Mouse (Mus musculus) ES-E14 (cell line): ENCODE results near the gene Slc25a22. TPM values are rescaled to one million over a fixed set of nuclear protein-coding genes. Genes with fewer than 3 reads are reported as not detected.
A peak's percentile ranks its signal among the peaks of the same experiment; 100 is the strongest.

Experiments used
- DNase-seq: peaks from one replicate; pipeline ENCODE4 v3.0.0-alpha.2; 2013; ENCODE audit warnings: low read depth, low spot score
- H3K27ac ChIP-seq: 2 replicates; pipeline ENCODE4 v1.5.1; 2012; ENCODE audit warnings: low read depth, mild to moderate bottlenecking, low read length, moderate library complexity, mixed read lengths; ENCODE audit not compliant: poor library complexity, insufficient read depth, severe bottlenecking
- H3K36me3 ChIP-seq: 2 replicates; pipeline ENCODE4 v1.6.1; 2012; ENCODE audit warnings: mild to moderate bottlenecking, low read length, moderate library complexity, mixed read lengths; ENCODE audit not compliant: control insufficient read depth, poor library complexity, insufficient read depth, severe bottlenecking
- H3K4me1 ChIP-seq, 2 experiments: fragments of 150-350 bp in 1 of 2; sonication (generic) in 1 of 2; 2 replicates each; pipeline ENCODE4 v1.6.1; 2012; ENCODE audit warnings: low read length in 2 of 2, mild to moderate bottlenecking in 1 of 2, mixed read lengths in 1 of 2; ENCODE audit not compliant: control insufficient read depth in 2 of 2, insufficient read depth in 2 of 2, poor library complexity in 1 of 2
- H3K4me3 ChIP-seq, 2 experiments: fragments of 150-350 bp in 1 of 2; sonication (generic) in 1 of 2; 2 replicates each; pipeline ENCODE4 v1.5.1; 2012; ENCODE audit warnings: low read length in 2 of 2, low read depth in 1 of 2, mild to moderate bottlenecking in 1 of 2, mixed read lengths in 1 of 2; ENCODE audit not compliant: insufficient read depth in 1 of 2, poor library complexity in 1 of 2, severe bottlenecking in 1 of 2
- H3K9ac ChIP-seq: 2 replicates; pipeline ENCODE4 v1.6.1; 2012; ENCODE audit warnings: low read depth, mild to moderate bottlenecking, low read length, mixed read lengths; ENCODE audit not compliant: poor library complexity, insufficient read depth, severe bottlenecking
- H3K9me3 ChIP-seq: fragments of 150-350 bp; sonication (generic); 2 replicates; pipeline ENCODE4 v1.6.1; 2012; ENCODE audit warnings: low read depth, mild to moderate bottlenecking, low read length; ENCODE audit not compliant: control insufficient read depth, insufficient read depth
- CHD2 ChIP-seq: IDR thresholded peaks from 2 replicates; pipeline ENCODE4 v1.6.1; 2014; ENCODE audit warnings: mild to moderate bottlenecking, low read depth, low read length, inconsistent platforms
- HCFC1 ChIP-seq: IDR thresholded peaks from 2 replicates; pipeline ENCODE4 v1.6.1; 2012; ENCODE audit warnings: low read length, inconsistent platforms, borderline replicate concordance; ENCODE audit not compliant: insufficient read depth
- MAFK ChIP-seq: IDR thresholded peaks from 2 replicates; pipeline ENCODE4 v1.6.1; 2014; ENCODE audit warnings: mild to moderate bottlenecking, low read depth, low read length, inconsistent platforms; ENCODE audit not compliant: insufficient read depth
- ZC3H11A ChIP-seq: IDR thresholded peaks from 2 replicates; pipeline ENCODE4 v1.6.1; 2012; ENCODE audit warnings: low read depth, mild to moderate bottlenecking, inconsistent platforms, low read length, borderline replicate concordance
- ZNF384 ChIP-seq: IDR thresholded peaks from 2 replicates; pipeline ENCODE4 v1.6.1; 2012; ENCODE audit warnings: low read depth, low read length, inconsistent platforms
- in situ Hi-C, 2 experiments: fragments of 600-800 bp; cut with MboI; formaldehyde crosslinking; loops; one replicate each; pipeline ENCODE4 v1.15.1; 2025; ENCODE audit warnings: low sequenced_read_pairs in 2 of 2, inconsistent platforms in 1 of 2; ENCODE audit not compliant: unreplicated experiment in 2 of 2
- total RNA-seq: library from RNA; depleted of rRNA; stranded (reverse); fragments of 300-350 nt; gene quantifications from 2 replicates; pipeline ENCODE4 v1.2.3, GENCODE M21; 2012

The Slc25a22 gene
- total RNA-seq, 1 experiment: 16.2 TPM

GRCm38 (mm10) chr7:141484186-141485120 lies 46.8 kb upstream of the Slc25a22 start:
- in situ Hi-C loops: no loop called here

DNA sequence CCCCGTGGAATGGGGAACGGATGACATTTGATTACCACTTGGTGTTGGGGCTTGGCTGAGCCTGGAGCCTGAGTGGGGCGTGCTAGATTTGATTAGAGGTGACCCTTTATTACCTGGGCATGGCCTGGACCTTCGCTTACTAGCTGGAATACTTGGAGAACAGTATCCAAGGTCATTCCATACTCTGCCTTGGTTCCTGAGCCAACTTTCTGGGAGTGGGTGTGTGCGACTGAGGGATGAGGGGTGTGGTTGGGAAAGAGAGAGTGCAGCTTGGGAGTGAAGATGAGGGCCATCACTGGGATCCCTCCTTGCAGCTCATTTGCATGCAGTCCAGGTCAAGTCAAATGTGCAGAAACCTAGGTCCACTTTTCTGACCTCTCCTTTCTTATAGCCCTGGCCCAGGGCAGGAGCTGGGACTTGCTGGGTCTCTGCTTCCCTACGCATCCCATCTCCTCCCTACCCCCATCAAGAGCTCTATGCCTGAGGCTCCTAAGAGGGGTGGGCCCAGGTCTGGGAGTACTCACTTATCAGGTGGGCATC lies 45.5 kb upstream of the Slc25a22 start:
- Histone ChIP-seq H3K4me3 (no peak overlapping the region), H3K36me3 (peaks cover 6% of the 10 kb centered on the region; the same call in 1 of the 2 replicates), H3K9ac (no peak overlapping the region), H3K4me1 (peaks cover 4 to 7% of the 10 kb centered on the region in 2 experiments; a peak in 2 of 4 replicates), H3K27ac (no peak overlapping the region), H3K9me3 (no peaks in the 10 kb centered on the region)
- in situ Hi-C loops: no loop called here
- no peak for DNase-seq
- TF ChIP-seq ZNF384: no peak
- TF ChIP-seq MAFK: no peak
- TF ChIP-seq HCFC1: no peak
- no peak for TF ChIP-seq ZC3H11A
- TF ChIP-seq CHD2: no peak

More at GRCm38 (mm10) chr7:141484186-141485120, 46.8 kb upstream of the Slc25a22 start:
- Histone ChIP-seq H3K9me3 (no peaks in the 10 kb centered on the region), H3K4me3 (no peak overlapping the region), H3K27ac (no peak overlapping the region), H3K9ac (no peak overlapping the region), H3K36me3 (peaks cover 6% of the 10 kb centered on the region; the same call in 1 of the 2 replicates), H3K4me1 (peaks cover 4 to 7% of the 10 kb centered on the region in 2 experiments; a peak in 2 of 4 replicates)
- TF ChIP-seq ZNF384 (no peak), MAFK (no peak), ZC3H11A (no peak), HCFC1 (no peak), CHD2 (no peak)
- no peak for DNase-seq

- Histone ChIP-seq H3K9ac (peak overlapping the region; percentile 82), H3K4me3 (peak overlapping the region; percentile 82 to 83), H3K36me3 (peaks cover 6% of the 10 kb centered on the region; the same call in 1 of the 2 replicates), H3K27ac (no peak overlapping the region), H3K9me3 (no peaks in the 10 kb centered on the region), H3K4me1 (peaks cover 4 to 7% of the 10 kb centered on the region in 2 experiments; a peak in 2 of 4 replicates)
- TF ChIP-seq MAFK (no peak), HCFC1 (no peak), ZNF384 (no peak), CHD2 (no peak), ZC3H11A (no peak)
- in situ Hi-C loops: no loop called here
- no peak for DNase-seq
Measured at GRCm38 (mm10) chr7:141482531-141483024, 44.9 kb upstream of the Slc25a22 start.

DNA sequence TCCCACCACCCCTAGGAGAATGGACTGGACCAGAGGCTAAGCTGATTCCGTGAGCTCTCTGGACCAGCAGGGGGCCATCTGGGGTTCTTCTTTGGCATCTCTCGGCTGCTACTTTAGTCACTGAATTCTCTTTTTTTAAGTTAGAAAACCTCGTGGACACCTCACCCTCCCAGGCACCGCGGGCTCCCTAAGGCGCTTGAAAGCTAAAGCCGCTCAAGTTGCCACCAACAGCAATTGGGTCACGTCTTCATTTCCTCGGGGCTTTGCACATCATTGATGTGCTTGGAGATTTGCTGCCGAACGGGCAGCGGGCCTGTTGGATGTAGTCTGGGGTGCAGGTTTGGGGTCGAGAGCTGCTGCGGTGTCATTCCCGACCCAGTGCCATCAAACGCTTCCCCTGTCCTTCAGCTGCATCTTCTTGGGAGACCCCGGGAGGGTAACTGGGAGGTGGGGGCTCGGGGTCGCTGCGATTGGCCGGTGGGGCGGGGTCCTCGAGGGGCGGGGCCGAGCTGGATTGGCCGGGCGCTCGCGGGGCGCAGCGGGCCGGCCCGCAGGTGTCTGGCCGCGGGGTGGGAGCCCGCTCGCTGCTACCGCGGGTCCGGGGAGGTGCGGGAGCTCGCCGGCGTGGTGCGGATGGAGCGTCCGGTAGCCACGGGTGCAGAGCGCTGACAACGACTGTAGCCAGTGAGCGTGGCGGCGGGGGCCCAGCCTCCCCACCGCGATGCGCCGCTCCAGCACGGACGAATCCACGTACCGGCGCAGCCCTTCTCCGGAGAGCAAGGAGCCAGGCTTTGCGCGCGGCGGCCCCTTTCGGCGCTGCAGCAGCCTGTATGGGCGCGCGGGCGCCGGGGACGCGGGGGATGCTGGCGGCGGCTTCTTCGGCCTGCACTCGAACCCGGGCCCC lies 44.1 kb upstream of the Slc25a22 start:
- no peak for TF ChIP-seq MAFK
- no peak for TF ChIP-seq CHD2
- no peak for TF ChIP-seq ZNF384
- no peak for TF ChIP-seq ZC3H11A
- no peak for TF ChIP-seq HCFC1
- Histone ChIP-seq H3K9ac (peak overlapping the region; percentile 82), H3K4me1 (peaks cover 4 to 9% of the 10 kb centered on the region in 2 experiments; a peak in 2 of 4 replicates), H3K36me3 (peaks cover 3% of the 10 kb centered on the region; the same call in 1 of the 2 replicates), H3K9me3 (no peaks in the 10 kb centered on the region), H3K4me3 (peak overlapping the region; percentile 82 to 83), H3K27ac (no peak overlapping the region)
- in situ Hi-C loops: no loop called here
- DNase-seq: no peak
